Mouse (Mus musculus) cerebellum, adult 2 months (tissue): ENCODE data around the gene Lrmda.

Experiments
- CTCF ChIP-seq: fragments of 200-500 bp; IDR thresholded peaks from 2 replicates; pipeline ENCODE4 v1.5.1; 2011; ENCODE audit warnings: low read depth, mild to moderate bottlenecking, control low read depth, low read length, moderate library complexity, borderline replicate concordance; ENCODE audit not compliant: insufficient read depth
- POLR2A ChIP-seq: fragments of 200-500 bp; IDR thresholded peaks from 2 replicates; pipeline ENCODE4 v1.6.1; 2011; ENCODE audit warnings: low read length, control low read depth, borderline replicate concordance; ENCODE audit not compliant: insufficient read depth

- TF ChIP-seq CTCF (no peak), POLR2A (no peak)
Measured at GRCm38 (mm10) chr14:22928683-22929082, 909.2 kb downstream of the Lrmda start.
